Comparison of ENCODE assay signal across 8 mouse cellular contexts in the genomic region with DNA sequence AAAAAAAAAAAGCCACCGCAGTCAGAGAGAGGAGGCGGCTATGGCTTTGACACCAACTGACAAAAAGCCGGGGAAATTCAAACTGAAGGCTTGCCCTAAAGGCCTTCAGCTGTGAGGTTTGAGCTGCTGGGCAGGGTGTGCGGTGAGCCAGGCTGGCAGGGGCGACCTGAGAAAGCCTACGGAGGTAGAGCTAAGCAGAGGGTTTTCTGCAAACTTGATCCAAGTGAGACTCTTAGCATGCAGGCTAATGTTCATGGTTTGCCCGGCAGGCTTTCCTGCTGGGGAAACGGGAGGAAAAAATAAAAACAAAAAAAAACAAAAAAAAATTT.
DNase-seq lines count a peak whose midpoint lies in the region; ATAC-seq and TF ChIP-seq lines count a peak whose summit lies in the region.

No protein-coding gene starts in this region.

- no peaks in the 10 kb centered on the region for H3K9me3 ChIP-seq in forebrain, embryonic 10.5 days
- no peaks in the 10 kb centered on the region for H3K9me3 ChIP-seq in forebrain, embryonic 11.5 days (ENCODE audit: control insufficient read depth, low read length)
- H3K9me3 ChIP-seq in lung, embryonic 14.5 days (ENCODE audit: low read depth, low read length) = no peaks in the 10 kb centered on the region
- H3K9me3 ChIP-seq in intestine, embryonic 16.5 days (ENCODE audit: control insufficient read depth, low read length) = no peaks in the 10 kb centered on the region
- H3K9me3 ChIP-seq in neural tube, embryonic 15.5 days (replicated peaks) = no peaks in the 10 kb centered on the region

- H3K27ac ChIP-seq in forebrain, embryonic 10.5 days = peak overlapping the region; percentile 67; the same call in 1 of the 2 replicates
- H3K27ac ChIP-seq in forebrain, embryonic 11.5 days (ENCODE audit: low read depth, low read length) = no peak overlapping the region
- H3K27ac ChIP-seq in lung, embryonic 14.5 days (ENCODE audit: low read depth) = no peak overlapping the region; the same call in 1 of the 2 replicates
- H3K27ac ChIP-seq in intestine, embryonic 16.5 days (ENCODE audit: low read length) = no peak overlapping the region
- H3K27ac ChIP-seq in neural tube, embryonic 15.5 days (replicated peaks) = peak overlapping the region; percentile 58

- no peak for TF ChIP-seq POLR2A in lung, adult 2 months (IDR thresholded peaks at IDR 0.05; ENCODE audit: borderline replicate concordance, extremely low read depth, low read depth, low read length)

- WGBS in forebrain, embryonic 10.5 days = 59% methylated on average over 8 of the region's 8 CpGs
- WGBS in forebrain, embryonic 11.5 days = 68% methylated on average over 8 of the region's 8 CpGs
- 19% methylated on average over 8 of the region's 8 CpGs for WGBS in lung, embryonic 14.5 days
- 29% methylated on average over 8 of the region's 8 CpGs for WGBS in lung, adult 2 months
- 52% methylated on average over 8 of the region's 8 CpGs for WGBS in intestine, embryonic 16.5 days
- 38% methylated on average over 8 of the region's 8 CpGs for WGBS in neural tube, embryonic 15.5 days

- peaks cover 11% of the 10 kb centered on the region; the same call in 1 of the 2 replicates for H3K4me1 ChIP-seq in forebrain, embryonic 10.5 days
- H3K4me1 ChIP-seq in forebrain, embryonic 11.5 days (replicated peaks; ENCODE audit: control insufficient read depth, insufficient read depth, low read length) = no peaks in the 10 kb centered on the region
- peaks cover 3% of the 10 kb centered on the region; the same call in 1 of the 2 replicates for H3K4me1 ChIP-seq in lung, embryonic 14.5 days (ENCODE audit: insufficient read depth)
- no peaks in the 10 kb centered on the region for H3K4me1 ChIP-seq in lung, adult 2 months (ENCODE audit: control insufficient read depth, insufficient read depth, low read length)
- H3K4me1 ChIP-seq in intestine, embryonic 16.5 days (ENCODE audit: control insufficient read depth, insufficient read depth, low read length) = no peaks in the 10 kb centered on the region
- H3K4me1 ChIP-seq in neural tube, embryonic 15.5 days = peaks cover 10% of the 10 kb centered on the region

- H3K36me3 ChIP-seq in forebrain, embryonic 10.5 days (replicated peaks) = no peaks in the 10 kb centered on the region
- H3K36me3 ChIP-seq in forebrain, embryonic 11.5 days (ENCODE audit: control insufficient read depth, insufficient read depth, low read length) = no peaks in the 10 kb centered on the region
- no peaks in the 10 kb centered on the region for H3K36me3 ChIP-seq in lung, embryonic 14.5 days (ENCODE audit: insufficient read depth)
- no peaks in the 10 kb centered on the region for H3K36me3 ChIP-seq in intestine, embryonic 16.5 days (ENCODE audit: control insufficient read depth, insufficient read depth, low read length)
- no peaks in the 10 kb centered on the region for H3K36me3 ChIP-seq in neural tube, embryonic 15.5 days

- TF ChIP-seq CTCF in lung, embryonic 14.5 days (IDR thresholded peaks at IDR 0.05; ENCODE audit: low read depth) = no peak
- no peak for TF ChIP-seq CTCF in lung, adult 2 months (IDR thresholded peaks at IDR 0.05; ENCODE audit: insufficient read depth, low read length)

- no peak overlapping the region; the same call in 1 of the 2 replicates for H3K9ac ChIP-seq in forebrain, embryonic 11.5 days (ENCODE audit: low read length)
- H3K9ac ChIP-seq in lung, embryonic 14.5 days = peak overlapping the region; percentile 26; the same call in 1 of the 2 replicates
- no peak overlapping the region for H3K9ac ChIP-seq in intestine, embryonic 16.5 days (ENCODE audit: low read depth, low read length)
- H3K9ac ChIP-seq in neural tube, embryonic 15.5 days (replicated peaks) = no peak overlapping the region

- H3K27me3 ChIP-seq in forebrain, embryonic 10.5 days (ENCODE audit: poor library complexity, severe bottlenecking) = no peaks in the 10 kb centered on the region
- H3K27me3 ChIP-seq in forebrain, embryonic 11.5 days (ENCODE audit: control insufficient read depth, insufficient read depth, low read length) = no peaks in the 10 kb centered on the region
- H3K27me3 ChIP-seq in lung, embryonic 14.5 days (ENCODE audit: insufficient read depth, low read length) = no peaks in the 10 kb centered on the region
- no peaks in the 10 kb centered on the region for H3K27me3 ChIP-seq in intestine, embryonic 16.5 days (replicated peaks; ENCODE audit: control insufficient read depth, insufficient read depth, low read length)
- no peaks in the 10 kb centered on the region for H3K27me3 ChIP-seq in neural tube, embryonic 15.5 days (replicated peaks)

- no peak for DNase-seq in forebrain, embryonic 10.5 days (ENCODE audit: extremely low spot score, low spot score)
- DNase-seq in forebrain, embryonic 11.5 days (ENCODE audit: low spot score) = no peak
- DNase-seq in lung, embryonic 14.5 days = no peak
- no peak for DNase-seq in lung, adult 2 months
- DNase-seq in right cerebral cortex, postnatal 14 days = no peak
- DNase-seq in ovary, postnatal 14 days (ENCODE audit: low spot score) = no peak

- H3K4me3 ChIP-seq in forebrain, embryonic 10.5 days = no peak overlapping the region
- H3K4me3 ChIP-seq in forebrain, embryonic 11.5 days (ENCODE audit: low read depth, low read length) = no peak overlapping the region
- H3K4me3 ChIP-seq in lung, embryonic 14.5 days (ENCODE audit: low read depth, low read length) = peak overlapping the region; percentile 21; the same call in 1 of the 2 replicates
- no peak overlapping the region for H3K4me3 ChIP-seq in lung, adult 2 months (replicated peaks; ENCODE audit: extremely low read depth, low read depth, low read length)
- no peak overlapping the region for H3K4me3 ChIP-seq in intestine, embryonic 16.5 days (ENCODE audit: low read length)
- peak overlapping the region; percentile 25 for H3K4me3 ChIP-seq in neural tube, embryonic 15.5 days (replicated peaks)

- H3K4me2 ChIP-seq in forebrain, embryonic 11.5 days (ENCODE audit: low read depth, low read length, severe bottlenecking) = no peak overlapping the region
- H3K4me2 ChIP-seq in lung, embryonic 14.5 days = peak overlapping the region; percentile 58
- H3K4me2 ChIP-seq in intestine, embryonic 16.5 days (ENCODE audit: low read depth, low read length) = peak overlapping the region; percentile 35; the same call in 1 of the 2 replicates
- peak overlapping the region; percentile 52 for H3K4me2 ChIP-seq in neural tube, embryonic 15.5 days

- ATAC-seq in forebrain, embryonic 11.5 days (replicated peaks; ENCODE audit: low FRiP score) = no peak
- ATAC-seq in lung, embryonic 14.5 days (ENCODE audit: insufficient read depth) = no peak
- no peak for ATAC-seq in intestine, embryonic 16.5 days
- no peak for ATAC-seq in neural tube, embryonic 15.5 days (ENCODE audit: low FRiP score)

Comparison
In these comparisons a context has a peak if more than half of its experiments do, and no peak if none do; other contexts are left out.
1. H3K27ac ChIP-seq: peak in forebrain, embryonic 10.5 days (single experiment) and neural tube, embryonic 15.5 days (single experiment); none in forebrain, embryonic 11.5 days (single experiment), lung, embryonic 14.5 days (single experiment) and intestine, embryonic 16.5 days (single experiment).
2. H3K4me3 ChIP-seq: peak in lung, embryonic 14.5 days (single experiment) and neural tube, embryonic 15.5 days (single experiment); none in forebrain, embryonic 10.5 days (single experiment), forebrain, embryonic 11.5 days (single experiment), lung, adult 2 months (single experiment) and intestine, embryonic 16.5 days (single experiment).